Mouse (Mus musculus) limb, embryonic 10.5 days (tissue): Measurements from ENCODE around the gene Efcab6. TPM values are rescaled to one million over a fixed set of nuclear protein-coding genes. Genes with fewer than 3 reads are reported as not detected.

ENCODE experiments used
- DNase-seq: peaks from one replicate; pipeline ENCODE4 v3.0.0-alpha.2; 2017; ENCODE audit warnings: low spot score
- H3K27ac ChIP-seq: fragments of 300-500 bp; sonication (generic); 2 replicates; pipeline ENCODE4 v1.5.1; 2016; ENCODE audit warnings: mild to moderate bottlenecking
- H3K27me3 ChIP-seq: fragments of 300-500 bp; sonication (generic); 2 replicates; pipeline ENCODE4 v1.6.1; 2016; ENCODE audit warnings: low read depth, mild to moderate bottlenecking; ENCODE audit not compliant: poor library complexity, severe bottlenecking
- H3K36me3 ChIP-seq: fragments of 300-500 bp; sonication (generic); 2 replicates; pipeline ENCODE4 v1.6.1; 2016; ENCODE audit warnings: mild to moderate bottlenecking, moderate library complexity
- H3K4me1 ChIP-seq: fragments of 300-500 bp; sonication (generic); 2 replicates; pipeline ENCODE4 v1.6.1; 2016
- H3K4me3 ChIP-seq: fragments of 300-500 bp; sonication (generic); 2 replicates; pipeline ENCODE4 v1.5.1; 2016; ENCODE audit warnings: mild to moderate bottlenecking, moderate library complexity
- H3K9me3 ChIP-seq: fragments of 300-500 bp; sonication (generic); replicated peaks from 2 replicates; pipeline ENCODE4 v1.6.1; 2016; ENCODE audit warnings: mild to moderate bottlenecking
- WGBS: fragments of 180-500 bp; shearing (Covaris S2); methylation state at CpG from one replicate; pipeline ENCODE4 v1.1.7; 2016; 5-methylcytosine and 5-hydroxymethylcytosine counted together
- polyA plus RNA-seq: library from polyadenylated mRNA; unstranded; fragments of >200 nt; fragmentation: Nextera tagmentation; extraction: Ambion mirVana; gene quantifications from 2 replicates; pipeline ENCODE4 v1.2.1, GENCODE M21; 2016

Efcab6 gene
- polyA plus RNA-seq, 1 experiment from 2014 or later, result not detected

DNA sequence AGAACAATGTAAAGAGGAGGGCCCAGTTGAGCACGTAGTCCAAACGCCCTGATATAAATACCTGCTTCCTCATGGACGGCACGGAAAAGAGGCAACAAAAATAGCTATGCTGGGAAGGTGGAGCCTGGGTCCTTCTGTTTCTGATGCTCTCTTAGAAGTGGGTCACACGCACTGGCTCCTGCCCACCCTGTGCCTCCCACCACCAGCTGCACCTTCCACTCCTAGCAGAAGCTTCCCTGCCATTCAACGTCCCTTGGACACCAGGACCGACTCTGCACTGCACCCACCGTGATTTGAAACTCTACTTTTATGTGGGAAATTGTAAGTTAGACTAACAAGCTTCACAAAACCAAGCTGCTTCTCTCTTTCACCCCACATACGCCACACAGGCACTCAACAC, 12.8 kb downstream of the Efcab6 start:
- Histone ChIP-seq H3K9me3 (no peaks in the 10 kb centered on the region), H3K4me3 (no peak overlapping the region), H3K27ac (no peak overlapping the region), H3K36me3 (no peaks in the 10 kb centered on the region), H3K4me1 (peaks cover 11% of the 10 kb centered on the region; the same call in 1 of the 2 replicates), H3K27me3 (peaks cover 15% of the 10 kb centered on the region)
- WGBS, result 89% methylated on average over 9 of the region's 9 CpGs
- DNase-seq, result no peak

DNA sequence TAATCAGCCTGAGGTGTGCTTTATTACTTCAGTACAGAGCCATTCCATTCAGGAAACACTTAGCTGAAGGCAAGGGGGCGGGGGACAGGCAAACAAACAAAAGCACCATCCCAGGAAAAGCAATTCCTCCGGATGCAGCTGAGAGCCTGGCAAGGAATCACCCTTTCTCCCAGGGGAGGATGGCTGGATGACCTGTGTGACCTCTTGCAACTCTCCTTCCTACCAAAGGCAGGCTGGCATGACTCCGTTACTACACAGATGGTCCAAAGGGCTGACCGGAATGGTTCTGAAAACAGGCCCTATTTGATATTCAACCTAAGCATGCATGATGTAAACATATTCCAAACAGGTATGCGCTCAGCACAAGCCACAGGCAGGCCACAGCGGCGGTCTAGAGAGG, 15.6 kb downstream of the Efcab6 start:
- Histone ChIP-seq H3K9me3 (no peaks in the 10 kb centered on the region; the same call in 1 of the 2 replicates), H3K36me3 (no peaks in the 10 kb centered on the region), H3K4me1 (peaks cover 11% of the 10 kb centered on the region; the same call in 1 of the 2 replicates), H3K4me3 (no peak overlapping the region), H3K27ac (no peak overlapping the region), H3K27me3 (peaks cover 7% of the 10 kb centered on the region; the same call in 1 of the 2 replicates)
- 72% methylated on average over 7 of the region's 7 CpGs for WGBS
- DNase-seq, result no peak

- no peak overlapping the region for H3K4me3 ChIP-seq
- 87% methylated on average over 6 of the region's 6 CpGs for WGBS
Observed at GRCm38 (mm10) chr15:84045562-84045961, 19.6 kb downstream of the Efcab6 start.

GRCm38 (mm10) chr15:84037067-84037466, 28.1 kb downstream of the Efcab6 start:
- Histone ChIP-seq H3K9me3 (no peaks in the 10 kb centered on the region), H3K36me3 (no peaks in the 10 kb centered on the region), H3K27me3 (no peaks in the 10 kb centered on the region), H3K27ac (no peak overlapping the region), H3K4me1 (no peaks in the 10 kb centered on the region), H3K4me3 (no peak overlapping the region)
- no peak for DNase-seq
- WGBS, result 91% methylated on average over 5 of the region's 5 CpGs

More at GRCm38 (mm10) chr15:84045562-84045961, 19.6 kb downstream of the Efcab6 start:
- Histone ChIP-seq H3K9me3 (no peaks in the 10 kb centered on the region; the same call in 1 of the 2 replicates), H3K27me3 (no peaks in the 10 kb centered on the region), H3K36me3 (no peaks in the 10 kb centered on the region), H3K4me1 (peaks cover 11% of the 10 kb centered on the region; the same call in 1 of the 2 replicates), H3K27ac (no peak overlapping the region)
- no peak for DNase-seq

DNA sequence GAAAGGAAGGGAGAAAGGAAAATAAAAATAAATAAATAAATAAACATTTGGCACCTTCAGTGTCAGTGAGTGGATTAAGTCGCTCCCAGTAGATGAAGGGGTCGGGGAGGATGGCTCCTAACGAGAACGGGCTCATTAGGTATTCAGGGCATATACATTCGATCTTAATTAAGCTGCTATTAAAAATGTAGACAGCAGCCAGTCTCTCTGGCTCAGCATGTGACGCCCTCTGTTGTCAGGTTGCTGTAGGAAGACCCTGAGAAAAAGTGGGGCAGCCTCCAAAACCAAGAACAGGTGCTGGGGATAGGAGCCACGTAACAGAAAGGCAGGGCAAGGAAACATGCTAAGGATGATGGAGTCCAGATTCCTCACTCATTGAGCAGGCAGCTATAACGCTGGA, 39.5 kb downstream of the Efcab6 start:
- DNase-seq, result no peak
- 80% methylated on average over 8 of the region's 8 CpGs for WGBS
- no peaks in the 10 kb centered on the region for H3K36me3 ChIP-seq
- H3K4me3 ChIP-seq, result no peak overlapping the region
- no peaks in the 10 kb centered on the region for H3K27me3 ChIP-seq
- H3K27ac ChIP-seq, result no peak overlapping the region
- no peaks in the 10 kb centered on the region for H3K4me1 ChIP-seq
- H3K9me3 ChIP-seq, result no peaks in the 10 kb centered on the region

DNA sequence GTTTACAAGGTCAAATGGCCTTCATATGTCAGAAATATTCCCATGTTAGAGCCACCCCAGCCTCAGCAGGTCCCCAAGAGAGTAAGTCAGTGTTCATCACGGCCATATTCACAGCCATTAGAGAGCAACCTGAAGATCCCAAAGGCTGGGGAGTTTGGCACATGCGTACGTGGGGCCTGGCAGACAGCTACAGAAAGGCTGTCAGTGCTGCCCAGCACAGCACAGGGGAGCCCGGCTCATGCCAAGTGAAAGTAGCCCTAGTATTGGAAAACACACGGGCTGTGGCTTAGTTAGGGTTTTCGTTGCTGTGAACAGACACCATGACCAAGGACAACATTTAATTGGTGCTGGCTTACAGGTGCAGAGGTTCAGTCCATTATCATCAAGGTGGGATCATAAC, 40.3 kb downstream of the Efcab6 start:
- Histone ChIP-seq H3K36me3 (no peaks in the 10 kb centered on the region), H3K27me3 (no peaks in the 10 kb centered on the region), H3K4me1 (no peaks in the 10 kb centered on the region), H3K9me3 (no peaks in the 10 kb centered on the region), H3K27ac (no peak overlapping the region), H3K4me3 (no peak overlapping the region)
- WGBS, result 84% methylated on average over 6 of the region's 6 CpGs
- DNase-seq, result no peak

GRCm38 (mm10) chr15:84009366-84010083, 55.7 kb downstream of the Efcab6 start:
- no peak overlapping the region for H3K27ac ChIP-seq
- WGBS, result 60% methylated on average over 17 of the region's 17 CpGs

GRCm38 (mm10) chr15:84004306-84004705, 60.9 kb downstream of the Efcab6 start:
- DNase-seq, result no peak
- no peaks in the 10 kb centered on the region for H3K4me1 ChIP-seq
- H3K9me3 ChIP-seq, result no peaks in the 10 kb centered on the region
- H3K27ac ChIP-seq, result no peak overlapping the region
- H3K27me3 ChIP-seq, result peaks cover 28% of the 10 kb centered on the region
- 92% methylated on average over 14 of the region's 14 CpGs for WGBS
- H3K36me3 ChIP-seq, result no peaks in the 10 kb centered on the region
- H3K4me3 ChIP-seq, result no peak overlapping the region

More at GRCm38 (mm10) chr15:84009366-84010083, 55.7 kb downstream of the Efcab6 start:
- no peaks in the 10 kb centered on the region for H3K9me3 ChIP-seq
- H3K4me1 ChIP-seq, result no peaks in the 10 kb centered on the region
- H3K36me3 ChIP-seq, result no peaks in the 10 kb centered on the region
- no peak for DNase-seq
- H3K27me3 ChIP-seq, result peaks cover 19% of the 10 kb centered on the region
- no peak overlapping the region for H3K4me3 ChIP-seq

DNA sequence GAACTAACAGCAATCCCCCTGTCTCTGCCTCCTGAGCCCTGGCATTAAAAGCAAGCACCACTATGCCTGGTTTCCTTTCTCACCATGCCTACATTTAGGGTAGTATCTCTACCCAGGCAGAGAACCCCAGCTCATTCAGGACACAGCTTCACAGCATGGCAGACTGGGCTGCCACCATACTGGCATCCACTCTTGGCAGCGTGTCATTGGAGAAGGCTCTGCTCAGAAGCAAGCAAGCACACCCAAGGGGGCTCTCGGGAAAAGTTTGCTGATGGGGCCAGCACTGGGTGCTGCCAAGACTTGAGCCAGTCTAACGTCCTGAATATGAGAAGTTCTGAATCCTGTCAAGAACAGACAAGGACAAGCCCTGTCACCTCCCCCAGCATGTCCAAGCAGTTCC, 66.1 kb downstream of the Efcab6 start:
- Histone ChIP-seq H3K27me3 (peaks cover 68% of the 10 kb centered on the region), H3K27ac (no peak overlapping the region), H3K4me3 (no peak overlapping the region), H3K36me3 (no peaks in the 10 kb centered on the region), H3K9me3 (no peaks in the 10 kb centered on the region), H3K4me1 (peaks cover 22% of the 10 kb centered on the region)
- WGBS, result 86% methylated on average over 3 of the region's 3 CpGs
- no peak for DNase-seq

DNA sequence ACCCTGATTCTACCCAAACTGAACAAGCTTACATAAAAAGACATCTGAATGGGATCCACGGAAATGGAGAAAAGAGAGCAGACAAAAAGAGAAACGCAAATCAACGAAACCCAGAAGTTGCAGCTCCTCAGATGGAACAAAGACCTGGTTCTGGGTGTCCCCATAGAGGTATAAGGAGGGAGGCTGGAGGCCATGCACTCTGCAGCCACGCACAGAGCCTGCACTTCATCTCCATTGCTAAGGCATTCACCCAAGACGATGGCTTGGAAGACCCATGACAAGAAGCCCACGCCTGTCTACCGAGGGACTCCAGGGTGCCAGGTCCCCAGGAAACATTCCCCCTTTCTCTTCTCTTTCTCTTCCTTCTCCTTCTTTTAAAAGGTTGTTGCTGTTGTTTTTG, 66.6 kb downstream of the Efcab6 start:
- WGBS, result 61% methylated on average over 7 of the region's 7 CpGs
- peaks cover 22% of the 10 kb centered on the region for H3K4me1 ChIP-seq
- no peaks in the 10 kb centered on the region for H3K36me3 ChIP-seq
- H3K9me3 ChIP-seq, result no peaks in the 10 kb centered on the region
- no peak overlapping the region for H3K27ac ChIP-seq
- DNase-seq, result no peak
- peaks cover 72% of the 10 kb centered on the region for H3K27me3 ChIP-seq
- H3K4me3 ChIP-seq, result peak overlapping the region; percentile 24; the same call in 1 of the 2 replicates

GRCm38 (mm10) chr15:83998115-83998514, 67.1 kb downstream of the Efcab6 start:
- peaks cover 22% of the 10 kb centered on the region for H3K4me1 ChIP-seq
- H3K4me3 ChIP-seq, result peak overlapping the region; percentile 24
- peaks cover 77% of the 10 kb centered on the region for H3K27me3 ChIP-seq
- no peaks in the 10 kb centered on the region for H3K36me3 ChIP-seq
- no peaks in the 10 kb centered on the region for H3K9me3 ChIP-seq
- no peak overlapping the region for H3K27ac ChIP-seq
- 20% methylated on average over 19 of the region's 19 CpGs for WGBS
- DNase-seq, result no peak

GRCm38 (mm10) chr15:83997550-83997949, 67.6 kb downstream of the Efcab6 start:
- H3K4me3 ChIP-seq, result no peak overlapping the region
- no peak for DNase-seq

DNA sequence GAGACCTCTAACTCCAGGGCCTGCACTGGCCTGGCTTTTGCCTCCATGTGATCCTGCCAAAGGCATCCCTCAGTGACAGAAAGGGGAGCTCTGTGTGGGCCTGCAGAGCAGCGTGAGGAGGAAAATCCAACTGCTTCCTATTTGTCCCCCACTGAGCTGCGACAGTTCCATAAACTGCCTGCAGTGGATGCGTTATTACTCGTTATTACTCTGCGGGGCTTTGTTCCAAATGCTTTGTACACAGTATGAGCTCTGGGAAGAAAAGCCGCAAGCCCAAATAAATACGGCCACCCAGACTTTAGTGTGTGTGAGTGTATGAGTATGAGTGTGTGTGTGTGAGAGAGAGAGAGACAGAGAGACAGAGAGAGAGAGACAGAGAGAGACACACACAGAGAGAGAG, 68.3 kb downstream of the Efcab6 start:
- H3K27me3 ChIP-seq, result peaks cover 90% of the 10 kb centered on the region
- no peak for DNase-seq
- 42% methylated on average over 7 of the region's 7 CpGs for whole genome bisulfite sequencing

More at GRCm38 (mm10) chr15:83997550-83997949, 67.6 kb downstream of the Efcab6 start:
- no peaks in the 10 kb centered on the region for H3K36me3 ChIP-seq
- no peak overlapping the region for H3K27ac ChIP-seq
- H3K9me3 ChIP-seq, result no peaks in the 10 kb centered on the region
- whole genome bisulfite sequencing, result 30% methylated on average over 4 of the region's 4 CpGs
- peaks cover 83% of the 10 kb centered on the region for H3K27me3 ChIP-seq
- H3K4me1 ChIP-seq, result peaks cover 22% of the 10 kb centered on the region

More for the DNA sequence above, 68.3 kb downstream of the Efcab6 start:
- Histone ChIP-seq H3K27ac (no peak overlapping the region), H3K4me3 (no peak overlapping the region), H3K36me3 (no peaks in the 10 kb centered on the region), H3K9me3 (no peaks in the 10 kb centered on the region), H3K4me1 (peaks cover 26% of the 10 kb centered on the region)
